Mouse (Mus musculus) lung, postnatal 10 days (tissue): Measurements from ENCODE around the gene Rgl3.

ENCODE experiments used
- DNase-seq: peaks from one replicate; pipeline ENCODE4 v3.0.0; 2021

The Rgl3 gene

DNA sequence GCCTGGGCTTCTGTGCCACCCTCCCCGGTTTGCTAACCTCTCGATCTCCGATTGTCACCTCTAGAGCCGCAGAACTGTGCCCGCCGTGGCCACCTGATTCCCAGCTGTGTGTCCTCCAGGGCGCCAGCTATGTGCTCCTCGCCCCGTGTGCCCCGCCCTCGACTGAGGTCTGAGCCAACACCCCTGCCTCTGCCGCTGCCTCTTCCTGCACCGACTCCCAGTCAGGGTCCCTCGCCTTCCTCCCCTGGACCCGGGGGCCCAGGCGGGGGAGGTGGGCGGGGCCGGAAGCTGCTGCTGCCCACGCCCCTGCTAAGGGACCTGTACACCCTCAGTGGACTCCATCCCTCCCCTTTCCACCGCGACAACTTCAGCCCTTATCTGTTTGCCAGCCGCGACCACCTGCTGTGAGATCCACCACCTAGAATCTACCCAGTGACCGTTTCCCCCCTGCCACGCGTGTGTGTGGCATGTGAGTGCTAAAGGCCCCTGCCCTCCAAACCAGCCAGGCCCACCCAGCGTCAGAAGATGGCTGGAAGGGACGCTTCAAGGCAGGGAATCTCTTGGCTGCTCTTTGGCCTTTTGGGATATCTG is 41.6 kb downstream of the Rgl3 start:
- no peak for DNase-seq

DNA sequence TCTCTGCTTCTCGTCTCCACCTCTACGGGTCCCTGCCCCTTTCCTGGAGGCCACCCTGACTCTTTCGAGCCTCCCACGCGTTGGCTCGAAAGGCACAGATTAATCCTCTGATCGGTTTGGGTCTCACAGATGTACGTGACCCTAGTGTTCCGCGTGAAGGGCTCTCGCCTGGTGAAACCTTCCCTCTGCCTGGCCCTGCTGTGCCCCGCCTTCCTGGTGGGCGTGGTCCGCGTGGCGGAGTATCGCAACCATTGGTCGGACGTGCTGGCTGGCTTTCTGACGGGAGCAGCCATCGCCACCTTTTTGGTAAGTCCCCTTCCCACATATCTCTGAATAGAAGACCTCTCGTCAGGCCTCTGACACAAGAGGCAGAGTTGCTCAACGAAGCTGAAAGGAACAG is 45.0 kb downstream of the Rgl3 start:
- peak; percentile 41 for DNase-seq

DNA sequence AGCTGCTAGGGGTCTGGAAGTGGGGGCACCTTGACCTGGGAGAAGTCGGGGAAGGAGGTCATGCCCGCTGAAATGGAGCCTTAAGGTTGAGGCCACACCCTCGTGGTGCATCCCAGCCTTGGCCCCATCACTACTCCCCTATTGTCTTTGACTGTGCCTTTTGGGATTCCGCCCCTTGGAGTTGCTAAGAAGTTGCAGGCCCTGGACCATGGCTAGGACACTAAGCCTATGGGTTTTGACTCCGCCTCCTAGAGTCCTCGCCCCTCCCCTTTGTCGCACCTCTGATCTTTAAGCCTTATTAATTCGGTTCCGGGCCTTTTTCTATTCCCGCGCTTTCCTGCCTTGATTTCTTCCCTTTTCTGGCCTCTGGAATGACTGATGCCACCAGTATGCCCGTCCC is 45.6 kb downstream of the Rgl3 start:
- no peak for DNase-seq

DNA sequence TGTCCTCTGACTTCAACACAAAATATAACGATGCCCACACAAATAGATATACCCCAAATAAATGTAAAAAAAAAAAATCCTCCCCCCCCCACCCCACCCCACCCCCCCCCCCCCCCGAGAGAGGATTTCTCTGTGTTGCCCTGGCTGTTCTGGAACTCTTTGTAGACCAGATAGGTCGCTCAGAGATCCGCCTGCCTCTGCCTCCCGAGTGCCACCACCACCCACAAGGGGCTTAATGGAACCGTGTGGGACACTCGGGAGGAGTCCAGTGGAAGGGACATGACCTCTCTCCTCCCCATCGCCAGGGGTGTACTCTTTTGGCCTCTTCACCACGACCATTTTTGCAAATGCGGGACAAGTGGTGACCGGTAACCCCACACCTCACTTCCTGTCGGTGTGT is 46.2 kb downstream of the Rgl3 start:
- no peak for DNase-seq

DNA sequence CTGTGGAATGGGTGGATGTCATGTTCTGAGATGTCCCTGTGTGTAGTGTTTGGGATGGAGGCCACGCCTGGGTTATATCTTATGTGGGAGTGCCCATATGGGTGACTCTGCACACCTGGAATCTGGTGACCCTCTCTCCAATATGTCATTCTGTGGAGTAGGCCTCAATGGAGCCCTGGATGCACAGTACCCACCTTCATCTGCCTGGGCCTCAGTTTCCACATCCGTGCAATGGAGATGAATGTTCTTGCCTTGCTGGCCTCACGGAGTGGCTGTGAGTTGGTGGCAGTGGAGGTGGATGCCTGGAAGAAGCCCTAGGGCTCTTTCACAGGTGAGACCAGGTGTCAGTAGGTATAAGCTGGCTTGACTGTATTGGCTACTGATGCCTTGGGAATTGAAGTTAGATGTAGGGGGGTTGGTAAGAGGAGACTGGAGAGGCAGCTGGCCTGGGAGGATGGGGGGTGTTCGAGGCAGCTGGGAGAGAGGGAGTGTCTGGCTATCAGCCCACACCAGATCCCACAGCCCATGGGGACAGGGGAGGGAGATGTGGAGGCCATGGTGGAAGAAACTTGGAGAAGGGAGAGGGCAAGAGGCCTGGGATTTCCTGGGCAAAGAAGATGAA is 50.9 kb downstream of the Rgl3 start:
- no peak for DNase-seq

DNA sequence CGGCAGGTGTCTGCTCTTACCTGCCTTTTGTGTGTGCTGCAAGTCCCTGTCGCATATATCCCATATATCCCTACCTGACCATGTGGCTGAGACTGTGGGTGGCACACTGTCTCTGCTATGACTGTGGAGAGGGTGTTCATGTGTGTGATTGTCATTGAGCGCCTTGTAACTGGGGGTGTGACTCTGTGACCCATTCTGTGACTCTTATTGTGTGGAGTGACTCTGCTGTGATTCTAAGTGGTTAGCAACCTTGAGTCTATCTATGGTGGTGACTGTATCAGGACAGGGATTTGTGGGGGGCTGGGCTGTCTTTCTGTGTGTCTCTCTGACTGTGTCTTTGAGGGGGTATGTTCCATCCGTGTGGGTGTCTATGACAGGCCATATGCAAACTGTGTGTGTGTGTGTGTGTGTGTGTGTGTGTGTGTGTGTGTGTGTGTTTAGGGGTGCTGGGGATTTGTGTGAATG is 51.5 kb downstream of the Rgl3 start:
- DNase-seq = no peak

DNA sequence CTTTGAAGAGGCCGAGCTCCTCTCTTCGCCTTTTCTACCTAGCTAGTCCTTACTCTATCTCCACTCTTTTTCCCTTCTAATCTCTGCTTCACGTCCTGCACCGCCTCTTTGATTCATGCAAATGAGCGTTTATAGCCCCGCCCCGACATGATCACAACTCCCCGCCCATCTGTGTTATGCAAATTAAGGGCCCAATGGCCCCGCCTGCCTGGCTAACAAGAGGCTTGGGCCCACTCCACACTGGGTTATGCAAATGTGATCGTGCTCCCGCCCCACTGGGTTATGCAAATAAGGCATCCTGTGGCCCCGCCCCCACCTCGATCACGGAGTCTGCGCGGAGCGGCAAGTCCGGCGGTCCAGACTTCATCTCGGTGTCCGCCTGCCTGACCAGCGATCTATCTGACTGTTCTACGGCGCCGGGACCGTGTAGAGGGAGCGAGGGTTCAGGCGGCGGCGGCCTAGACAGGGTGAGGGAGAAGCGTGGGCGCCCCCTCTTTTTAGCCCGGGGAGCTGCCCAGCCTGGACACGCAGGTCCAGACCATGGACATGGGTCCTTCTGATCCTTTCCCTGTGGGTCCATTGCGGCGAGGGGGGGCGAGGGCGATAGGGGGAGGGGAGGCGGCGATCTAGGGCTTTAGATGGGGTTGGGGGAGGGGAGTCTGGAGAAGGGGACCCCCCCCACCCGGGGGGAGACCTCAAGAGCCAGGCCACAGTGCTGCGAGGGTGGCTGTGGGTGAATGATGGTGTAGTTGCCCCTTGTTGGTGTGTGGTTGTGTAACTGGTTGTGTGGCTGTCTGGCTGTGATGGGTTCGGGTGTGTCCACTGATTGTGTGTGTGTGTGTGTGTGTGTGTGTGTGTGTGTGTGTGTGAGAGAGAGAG is 52.3 kb downstream of the Rgl3 start, which contains the start of gene Plppr2:
Gene Plppr2, plus strand, starts transcription at position 342 of the 879 bp plus-strand sequence.
- DNase-seq = peak; percentile 99

DNA sequence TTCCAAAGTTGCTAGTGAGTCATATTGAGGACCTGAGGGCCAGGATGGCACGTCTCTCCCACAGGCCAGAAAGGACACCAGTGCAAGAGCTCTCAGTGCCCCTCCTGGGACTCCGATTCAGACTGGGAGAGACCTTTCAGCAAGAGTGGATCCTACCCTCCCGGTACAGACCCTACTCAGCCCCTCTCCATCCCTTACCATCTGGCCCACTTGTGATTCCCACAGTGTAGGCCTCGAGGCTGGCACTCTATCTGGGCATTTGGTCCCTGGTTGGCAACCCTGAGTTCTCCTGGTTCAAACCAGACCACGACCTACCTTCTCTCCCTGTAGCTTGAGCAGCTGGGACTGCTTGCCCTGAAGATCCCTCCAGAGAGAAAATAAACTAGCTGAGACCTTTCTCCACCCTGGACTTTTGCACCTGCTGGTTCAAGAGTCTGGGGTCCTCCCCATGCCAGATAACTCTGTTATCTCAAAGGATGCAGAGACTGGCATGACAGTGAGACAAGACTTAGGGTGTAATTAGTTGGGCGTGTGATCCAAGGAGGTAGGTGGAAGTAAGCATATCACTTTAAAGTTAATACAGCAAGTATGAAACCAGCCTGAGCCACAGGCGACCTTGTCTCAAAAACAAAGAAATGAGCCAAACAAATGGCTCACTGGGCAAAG is 53.6 kb downstream of the Rgl3 start:
- no peak for DNase-seq

DNA sequence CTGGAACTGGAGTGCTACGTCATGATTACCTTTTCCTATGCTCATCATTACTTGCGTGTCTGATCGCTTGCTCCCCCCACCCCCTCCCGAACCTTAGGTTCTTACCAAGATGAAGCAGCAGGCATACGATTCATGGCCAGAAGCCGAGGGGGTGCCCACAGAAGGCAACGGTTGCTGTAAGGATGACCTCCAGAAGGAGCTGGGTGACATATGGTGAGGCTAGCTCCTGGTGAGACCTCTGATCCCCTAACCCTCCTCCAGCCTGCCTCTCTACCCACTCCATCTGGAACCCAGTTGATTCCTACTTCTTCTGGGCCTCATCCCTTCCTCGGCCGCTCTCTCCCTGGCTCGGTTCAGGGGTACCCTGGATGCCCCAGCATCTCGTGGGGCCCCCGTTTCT is 55.2 kb downstream of the Rgl3 start:
- no peak for DNase-seq

DNA sequence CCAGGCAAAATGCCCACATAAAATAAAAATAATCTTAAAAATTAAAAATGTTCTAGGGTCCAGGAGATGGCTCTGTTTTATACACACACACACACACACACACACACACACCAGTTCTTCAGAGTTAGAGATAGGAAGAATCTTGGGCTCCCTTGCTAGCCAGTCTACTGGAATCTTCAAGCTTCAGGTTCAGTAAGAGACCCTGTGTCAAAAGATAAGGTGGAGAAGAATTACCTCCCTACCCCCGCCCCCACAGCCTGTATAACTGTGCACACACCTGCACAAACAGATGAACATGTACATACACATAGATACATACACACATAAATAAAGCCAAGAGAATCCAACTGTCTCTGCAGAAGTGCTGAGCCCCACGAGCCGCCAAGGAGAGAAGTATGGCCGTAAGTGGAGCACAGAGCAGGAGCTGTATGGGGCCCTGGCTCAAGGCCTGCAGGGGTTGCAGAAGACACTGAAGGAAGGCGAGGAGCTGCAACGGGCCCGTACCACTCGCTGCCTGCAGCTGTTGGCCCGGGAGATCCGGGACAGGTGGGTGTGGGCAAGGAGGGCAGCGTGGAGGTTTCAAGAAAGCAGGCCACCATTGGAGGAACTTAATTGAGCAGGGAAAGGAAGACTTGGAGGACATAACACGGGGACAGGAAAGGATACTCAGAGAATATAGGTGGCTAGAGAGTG is 56.7 kb downstream of the Rgl3 start:
- DNase-seq = no peak

DNA sequence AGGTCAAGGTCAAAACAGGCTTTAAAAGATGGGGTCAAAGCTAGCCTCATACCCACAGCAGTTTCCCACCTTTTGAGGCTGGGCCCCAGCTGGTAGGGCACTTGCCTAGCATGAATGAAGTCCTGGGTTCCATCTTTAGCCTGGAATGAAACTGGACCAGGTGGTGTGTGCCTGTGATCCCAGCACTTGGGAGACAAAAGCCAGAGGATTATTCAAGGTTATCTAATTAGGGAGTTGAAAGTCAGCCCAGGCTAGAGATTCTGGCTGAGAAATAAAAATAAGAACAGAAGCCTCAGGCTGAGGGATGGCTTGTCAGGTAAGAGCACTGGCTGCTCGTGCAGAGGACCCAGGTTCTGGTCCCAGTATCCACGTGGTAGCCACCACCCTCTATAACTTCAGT is 57.2 kb downstream of the Rgl3 start:
- DNase-seq = no peak

DNA sequence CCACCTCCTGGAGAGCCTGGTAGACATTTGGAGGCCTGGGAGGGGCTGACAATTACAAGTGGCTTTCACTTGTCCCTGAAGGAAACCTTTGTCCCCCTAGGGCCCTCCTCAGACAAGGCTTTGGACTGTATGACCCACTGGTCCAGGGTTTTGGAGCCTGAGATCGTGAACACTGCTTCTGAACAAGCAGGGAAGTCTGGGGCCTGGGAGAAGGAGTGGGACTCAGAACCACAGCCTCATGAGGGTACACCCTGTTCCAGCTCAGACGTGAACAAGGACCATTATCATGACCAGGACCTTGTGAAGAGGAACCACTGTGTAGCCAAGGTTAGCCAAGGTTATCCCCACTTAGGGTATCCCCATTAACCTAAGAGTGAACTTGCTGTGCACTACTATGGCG is 60.0 kb downstream of the Rgl3 start:
- DNase-seq = no peak

DNA sequence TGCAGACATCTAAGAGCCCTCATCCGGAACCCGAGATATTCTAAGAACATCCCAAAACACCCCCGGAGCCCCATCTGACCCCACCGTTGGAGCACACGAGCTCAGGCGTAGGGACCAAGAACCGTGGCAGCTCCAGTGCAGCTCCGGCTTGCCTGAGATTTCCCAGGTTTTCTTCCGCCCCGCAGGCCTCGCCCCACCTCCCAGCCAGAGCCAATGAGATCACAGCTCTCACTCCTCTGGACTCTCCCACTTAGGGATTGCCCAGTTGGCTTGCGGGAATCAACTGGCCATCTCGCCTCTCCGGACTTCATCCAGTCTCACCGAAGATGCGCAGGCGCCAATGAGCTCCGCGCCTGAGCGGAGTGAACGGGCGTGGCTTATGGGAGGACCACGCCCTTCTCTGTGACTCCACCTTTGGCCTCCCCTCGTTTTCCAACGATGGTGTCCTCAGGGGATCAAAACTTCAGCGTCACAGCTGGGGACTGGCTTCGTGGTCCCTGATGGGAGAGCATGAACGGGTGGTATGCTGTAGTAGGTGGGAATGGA is 62.0 kb downstream of the Rgl3 start, which contains the start of the genes Ccdc159 and Tmem205:
Gene Ccdc159, plus strand, starts transcription at position 264 of the 546 bp plus-strand sequence.
Gene Tmem205, minus strand, starts transcription at position 349 of the 546 bp plus-strand sequence.
- peak; percentile 97 for DNase-seq

DNA sequence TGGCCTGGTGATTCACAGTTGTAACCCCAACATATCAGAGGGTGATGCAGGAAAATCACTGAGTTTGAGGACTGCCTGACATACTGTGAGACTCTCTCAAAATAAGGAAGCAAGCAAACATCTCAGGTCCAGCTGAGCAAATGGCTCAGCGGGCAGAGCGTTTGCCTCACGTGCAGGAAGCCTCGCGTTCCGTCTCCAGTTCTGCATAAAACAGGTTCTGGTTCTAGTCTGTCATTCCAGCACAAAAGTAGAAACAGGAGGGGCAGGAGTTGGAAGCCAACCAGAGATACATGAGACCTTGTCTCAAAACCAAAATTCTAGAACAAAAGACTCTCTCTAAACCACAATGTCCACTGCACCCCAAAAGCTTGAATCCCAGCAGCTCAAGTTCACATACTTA is 62.5 kb downstream of the Rgl3 start:
- peak; percentile 25 for DNase-seq

DNA sequence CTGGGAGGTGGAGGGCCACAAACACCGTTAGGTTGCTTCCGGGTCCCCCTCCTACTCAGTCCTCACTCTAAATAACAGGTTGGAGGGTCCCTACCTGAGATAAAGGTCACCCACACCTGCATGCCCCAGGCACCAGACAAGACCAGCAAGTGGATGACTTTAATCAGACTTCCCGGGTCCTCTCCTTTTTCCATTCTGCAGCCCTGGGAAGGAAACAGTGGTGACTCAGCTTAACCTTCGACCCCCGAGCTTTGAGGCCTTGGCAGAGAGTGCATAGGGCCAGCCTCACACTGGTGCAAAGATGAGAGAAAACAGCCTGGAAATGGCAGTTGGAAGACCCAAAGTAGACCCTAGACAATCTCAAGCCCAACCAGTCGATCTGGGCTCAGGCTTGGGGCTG is 63.1 kb downstream of the Rgl3 start:
- DNase-seq = peak; percentile 47

DNA sequence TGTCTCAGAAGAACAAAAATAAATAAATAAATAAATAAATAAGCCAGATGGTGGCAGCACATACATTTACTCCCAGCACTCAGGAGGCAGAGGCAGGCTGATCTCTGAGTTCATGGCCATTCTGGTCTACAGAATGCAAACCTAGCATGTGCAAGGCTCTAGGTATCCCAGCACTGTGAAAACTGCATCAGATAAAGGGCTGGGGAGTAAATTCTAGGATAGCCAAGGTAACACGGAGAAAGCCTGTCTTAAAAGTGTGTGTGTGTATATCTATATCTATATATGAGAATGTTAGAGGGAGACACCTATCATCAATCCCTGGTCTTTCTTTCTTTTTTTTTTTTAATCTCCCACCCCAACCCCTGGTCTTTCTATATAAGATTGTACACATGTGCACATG is 63.7 kb downstream of the Rgl3 start:
- DNase-seq = no peak

DNA sequence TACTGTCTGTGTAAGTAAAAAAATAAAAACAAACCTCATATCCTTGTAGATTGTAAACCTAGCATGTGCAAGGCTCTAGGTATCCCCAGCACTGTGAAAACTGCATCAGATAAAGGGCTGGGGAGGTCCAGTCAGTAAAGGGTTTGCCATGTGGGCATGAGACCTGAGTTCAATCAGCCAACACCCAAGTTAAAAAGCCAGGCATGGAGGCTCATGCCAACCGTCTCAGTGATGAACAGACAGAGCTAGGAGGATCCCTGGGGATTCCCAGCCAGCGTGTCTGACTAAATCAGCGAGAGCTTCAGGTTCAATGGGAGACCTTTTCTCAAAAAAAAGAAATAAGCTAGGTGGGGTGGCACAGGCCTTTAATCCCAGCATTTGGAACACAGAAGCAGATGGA is 64.2 kb downstream of the Rgl3 start:
- DNase-seq = no peak

DNA sequence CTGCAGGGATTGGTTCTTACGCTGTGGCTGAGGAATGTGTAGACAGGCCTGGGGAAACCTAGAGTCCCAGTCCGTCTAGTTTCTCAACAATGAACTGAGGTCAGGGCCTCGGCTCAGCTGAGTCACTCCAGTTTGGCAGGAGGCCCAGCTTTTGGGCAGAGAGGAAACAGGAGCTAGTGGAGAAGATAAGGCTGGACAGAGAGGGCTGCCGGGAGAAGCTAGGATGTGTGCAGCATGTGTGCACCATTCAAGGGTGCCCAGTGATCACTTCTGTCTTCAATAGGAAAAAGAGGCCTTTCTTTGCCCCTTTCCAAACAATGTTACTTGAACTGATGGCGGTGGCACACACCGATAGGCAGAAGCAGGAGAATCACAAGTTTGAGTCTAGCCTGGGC is 65.2 kb downstream of the Rgl3 start:
- DNase-seq = peak; percentile 96

DNA sequence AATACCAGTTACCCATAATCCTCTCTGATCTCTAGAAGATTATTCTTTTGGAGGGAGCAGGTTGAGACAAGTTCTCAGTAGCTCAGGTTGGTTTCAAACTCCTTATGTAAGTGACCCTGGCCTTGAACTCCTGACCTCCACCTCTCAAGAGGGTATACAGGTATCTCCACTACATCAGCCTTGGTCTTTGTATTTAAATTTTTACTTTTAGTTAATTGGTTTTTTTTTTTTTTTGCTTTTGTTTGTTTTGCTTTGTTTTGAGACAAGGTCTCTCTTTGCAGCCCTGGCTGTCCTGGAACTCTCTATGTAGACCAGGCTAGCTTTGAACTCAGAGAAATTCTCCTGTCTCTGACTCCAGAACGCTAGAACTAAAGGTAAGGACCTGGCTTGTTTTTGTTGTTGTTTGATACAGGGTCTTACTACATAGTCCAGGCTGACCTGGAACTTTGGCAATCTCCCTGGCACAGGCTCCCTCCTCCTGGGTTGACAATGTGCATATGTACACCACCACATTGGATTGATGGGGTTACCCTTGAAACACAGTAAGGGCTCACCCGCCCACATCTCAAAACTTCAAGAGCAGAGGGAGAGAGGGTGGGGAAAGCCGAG is 65.7 kb downstream of the Rgl3 start:
- DNase-seq = no peak

DNA sequence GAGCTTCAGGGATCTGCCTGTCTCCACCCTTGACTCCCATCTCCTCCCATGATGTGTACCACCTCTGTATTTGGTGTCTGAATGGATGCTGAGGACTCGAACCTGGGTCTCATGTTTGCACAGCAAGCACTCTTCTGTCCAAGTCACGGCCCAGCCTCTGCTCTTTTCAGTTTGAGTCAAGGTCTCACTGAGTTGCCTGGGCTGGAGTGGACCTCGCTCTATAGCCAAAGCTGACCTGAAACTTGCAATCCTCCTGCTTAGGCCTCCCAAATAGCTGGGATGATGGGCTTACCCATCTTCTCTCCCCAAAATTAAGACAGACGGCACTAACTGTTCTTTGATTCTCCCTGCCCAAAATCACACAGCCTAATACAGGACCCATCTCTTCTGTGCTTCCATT is 66.2 kb downstream of the Rgl3 start:
- no peak for DNase-seq
